Mouse (Mus musculus): ENCODE measurements at regions not wholly inside any gene's neighbourhood (a gene's known extent, or its start where the extent isn't known, plus 50 kb on each side); places are given as distances from the start of the nearest gene placed in this dataset.

GRCm38 (mm10) chr13:73097502-73097901 lies 162.8 kb upstream of the Irx4 start:
- TF ChIP-seq CTCF (IDR thresholded peaks at IDR 0.05; ENCODE audit: borderline replicate concordance, insufficient read depth, low read length) (no peak), POLR2A (IDR thresholded peaks at IDR 0.05; ENCODE audit: low read depth, low read length) (no peak)
